Mouse (Mus musculus) thymus, adult 2 months (tissue): ENCODE data around the gene Tex264.

Experiments
- CTCF ChIP-seq: fragments of 200-500 bp; IDR thresholded peaks from 2 replicates; pipeline ENCODE4 v1.5.1; 2012; ENCODE audit warnings: mild to moderate bottlenecking, control low read depth, low read length, moderate library complexity, borderline replicate concordance; ENCODE audit not compliant: control insufficient read depth, poor library complexity, insufficient read depth; ENCODE audit errors: extremely low read depth
- POLR2A ChIP-seq: fragments of 200-500 bp; IDR thresholded peaks from 2 replicates; pipeline ENCODE4 v1.6.1; 2012; ENCODE audit warnings: mild to moderate bottlenecking, low read length, control low read depth, moderate library complexity; ENCODE audit not compliant: control insufficient read depth, poor library complexity, insufficient read depth; ENCODE audit errors: extremely low read depth

GRCm38 (mm10) chr9:106677702-106678101, 8.0 kb downstream of the Tex264 start:
- no peak for TF ChIP-seq POLR2A
- TF ChIP-seq CTCF: no peak
